Mouse (Mus musculus) MN1 (cell line): ENCODE results near the gene Aamp.
A peak's percentile ranks its signal among the peaks of the same experiment; 100 is the strongest.
"Not testable (repeated sequence)": the region's sequence is repeated elsewhere in the genome, so short reads cannot be mapped to it uniquely, and the experiment has no call there.

Source experiments
- DNase-seq: peaks from one replicate; pipeline ENCODE4 v3.0.0-alpha.2; 2016; ENCODE audit warnings: low spot score

Aamp gene

GRCm38 (mm10) chr1:74284543-74285160 is at the start of gene Aamp, which contains the start of gene Pnkd:
TSS of gene Aamp (minus strand) at chr1:74284738.
TSS of gene Pnkd (plus strand) at chr1:74284930.
- DNase-seq: peak; percentile 100

- no peak for DNase-seq
Observed at GRCm38 (mm10) chr1:74332930-74333329, 48.4 kb upstream of the Aamp start.

- peak; percentile 99 for DNase-seq
Observed at GRCm38 (mm10) chr1:74332241-74332763, 47.8 kb upstream of the Aamp start.

GRCm38 (mm10) chr1:74331046-74331681 is 46.6 kb upstream of the Aamp start:
- DNase-seq: no peak

GRCm38 (mm10) chr1:74329899-74330431 is 45.4 kb upstream of the Aamp start:
- DNase-seq: no peak

GRCm38 (mm10) chr1:74326916-74327315 is 42.4 kb upstream of the Aamp start:
- not testable (repeated sequence) for DNase-seq

GRCm38 (mm10) chr1:74321396-74321795 is 36.9 kb upstream of the Aamp start:
- DNase-seq: no peak

- DNase-seq: no peak
Observed at GRCm38 (mm10) chr1:74318711-74319110, 34.2 kb upstream of the Aamp start.

- no peak for DNase-seq
Observed at GRCm38 (mm10) chr1:74316114-74316827, 31.7 kb upstream of the Aamp start.

GRCm38 (mm10) chr1:74314796-74315195 is 30.3 kb upstream of the Aamp start:
- no peak for DNase-seq

- DNase-seq: peak; percentile 87
Observed at GRCm38 (mm10) chr1:74313049-74313692, 28.6 kb upstream of the Aamp start.

- DNase-seq: no peak
Observed at GRCm38 (mm10) chr1:74309767-74310166, 25.2 kb upstream of the Aamp start.

- no peak for DNase-seq
Observed at GRCm38 (mm10) chr1:74308001-74308964, 23.7 kb upstream of the Aamp start.

GRCm38 (mm10) chr1:74307146-74307545 is 22.6 kb upstream of the Aamp start:
- no peak for DNase-seq

- no peak for DNase-seq
Observed at GRCm38 (mm10) chr1:74305522-74305921, 21.0 kb upstream of the Aamp start, which contains the start of gene Tmbim1. TSS of gene Tmbim1 (minus strand) at chr1:74305622.

GRCm38 (mm10) chr1:74304946-74305345 is 20.4 kb upstream of the Aamp start:
- DNase-seq: no peak

GRCm38 (mm10) chr1:74304339-74304790 is 19.8 kb upstream of the Aamp start:
- DNase-seq: no peak

GRCm38 (mm10) chr1:74303509-74304338 is 19.2 kb upstream of the Aamp start:
- DNase-seq: peak; percentile 60

GRCm38 (mm10) chr1:74302835-74303234 is 18.3 kb upstream of the Aamp start:
- DNase-seq: no peak

GRCm38 (mm10) chr1:74302229-74302628 is 17.7 kb upstream of the Aamp start:
- no peak for DNase-seq
